Mouse (Mus musculus) stomach, embryonic 15.5 days (tissue): ENCODE data around the gene Scamp3. TPM values are rescaled to one million over a fixed set of nuclear protein-coding genes. Genes with fewer than 3 reads are reported as not detected.

Source experiments
- ATAC-seq: fragments of 200-750 bp; cut with Nextera tagmentation; 2 replicates; pipeline ENCODE4 v1.8.0; 2017; ENCODE audit warnings: low read depth, moderate number of reproducible peaks, moderate TSS enrichment; ENCODE audit not compliant: insufficient read depth, low FRiP score
- H3K27ac ChIP-seq: fragments of 300-500 bp; sonication (generic); 2 replicates; pipeline ENCODE4 v1.5.1; 2015; ENCODE audit warnings: mild to moderate bottlenecking, inconsistent platforms
- H3K27me3 ChIP-seq: fragments of 300-500 bp; sonication (generic); replicated peaks from 2 replicates; pipeline ENCODE4 v1.6.1; 2015; ENCODE audit warnings: inconsistent platforms
- H3K36me3 ChIP-seq: fragments of 300-500 bp; sonication (generic); 2 replicates; pipeline ENCODE4 v1.6.1; 2015; ENCODE audit warnings: inconsistent platforms
- H3K4me1 ChIP-seq: fragments of 300-500 bp; sonication (generic); 2 replicates; pipeline ENCODE4 v1.6.1; 2015; ENCODE audit warnings: inconsistent platforms
- H3K4me2 ChIP-seq: fragments of 300-500 bp; sonication (generic); 2 replicates; pipeline ENCODE4 v1.6.1; 2015; ENCODE audit warnings: mild to moderate bottlenecking, inconsistent platforms
- H3K4me3 ChIP-seq: fragments of 300-500 bp; sonication (generic); replicated peaks from 2 replicates; pipeline ENCODE4 v1.5.1; 2015; ENCODE audit warnings: inconsistent platforms
- H3K9ac ChIP-seq: fragments of 300-500 bp; sonication (generic); 2 replicates; pipeline ENCODE4 v1.6.1; 2015; ENCODE audit warnings: inconsistent platforms
- H3K9me3 ChIP-seq: fragments of 300-500 bp; sonication (generic); 2 replicates; pipeline ENCODE4 v1.6.1; 2016; ENCODE audit warnings: inconsistent platforms
- WGBS: fragments of 180-500 bp; shearing (Covaris S2); methylation state at CpG from one replicate; pipeline ENCODE4 v1.1.7; 2015; 5-methylcytosine and 5-hydroxymethylcytosine counted together
- microRNA counts: library from miRNA; unstranded; fragments of <30 nt; microRNA quantifications from one replicate; lab custom pipeline; 2016
- microRNA-seq: library from miRNA; unstranded; fragments of <30 nt; microRNA quantifications from one replicate; pipeline ENCODE4, GENCODE M21; 2016
- polyA plus RNA-seq: library from polyadenylated mRNA; unstranded; fragments of >200 nt; fragmentation: Nextera tagmentation; extraction: Ambion mirVana; gene quantifications from 2 replicates; pipeline ENCODE4 v1.2.1, GENCODE M21; 2015

Scamp3 gene
- polyA plus RNA-seq, 1 experiment from 2014 or later, result 103 TPM

DNA sequence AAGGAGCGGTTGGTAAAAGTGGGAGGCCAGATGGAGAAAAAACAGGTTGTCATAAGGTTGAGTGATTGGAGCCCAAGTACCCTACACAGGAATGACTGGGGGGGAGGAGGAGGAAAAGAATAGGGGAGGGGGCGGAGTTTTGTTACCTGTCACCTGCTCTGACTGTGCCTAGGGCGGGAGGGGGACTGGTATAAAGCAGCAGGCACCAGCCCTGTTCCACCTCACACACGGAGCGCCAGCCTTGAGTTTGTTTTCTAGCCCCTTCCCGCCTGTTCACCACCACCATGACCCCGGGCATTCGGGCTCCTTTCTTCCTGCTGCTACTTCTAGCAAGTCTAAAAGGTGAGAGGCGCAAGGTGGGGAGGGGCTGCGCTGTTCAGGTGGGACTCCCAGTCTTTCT lies 51.6 kb downstream of the Scamp3 start, which contains the start of gene Muc1:
Gene Muc1, plus strand, starts transcription at position 222 of the 400 bp plus-strand sequence.
- ATAC-seq, result peak; percentile 14; the same call in 1 of the 2 replicates
- peak within 1 kb of the TSS; percentile 60 for H3K27ac ChIP-seq
- H3K36me3 ChIP-seq, result no peaks in the 10 kb centered on the region
- H3K4me1 ChIP-seq, result peaks cover 37% of the 10 kb centered on the region
- 30% methylated on average over 10 of the region's 10 CpGs for WGBS
- no peak within 1 kb of the TSS for H3K9ac ChIP-seq
- H3K4me2 ChIP-seq, result peak within 1 kb of the TSS; percentile 82
- H3K27me3 ChIP-seq, result no peaks in the 10 kb centered on the region
- H3K9me3 ChIP-seq, result no peaks in the 10 kb centered on the region
- peak within 1 kb of the TSS; percentile 46 for H3K4me3 ChIP-seq

GRCm38 (mm10) chr3:89229276-89229675 lies 52.0 kb downstream of the Scamp3 start:
- Histone ChIP-seq H3K27me3 (no peaks in the 10 kb centered on the region), H3K36me3 (no peaks in the 10 kb centered on the region), H3K4me1 (peaks cover 37% of the 10 kb centered on the region), H3K9me3 (no peaks in the 10 kb centered on the region), H3K4me2 (peak overlapping the region; percentile 82), H3K27ac (peak overlapping the region; percentile 60), H3K4me3 (peak overlapping the region; percentile 46), H3K9ac (no peak overlapping the region)
- WGBS, result 45% methylated on average over 4 of the region's 4 CpGs
- ATAC-seq, result no peak

DNA sequence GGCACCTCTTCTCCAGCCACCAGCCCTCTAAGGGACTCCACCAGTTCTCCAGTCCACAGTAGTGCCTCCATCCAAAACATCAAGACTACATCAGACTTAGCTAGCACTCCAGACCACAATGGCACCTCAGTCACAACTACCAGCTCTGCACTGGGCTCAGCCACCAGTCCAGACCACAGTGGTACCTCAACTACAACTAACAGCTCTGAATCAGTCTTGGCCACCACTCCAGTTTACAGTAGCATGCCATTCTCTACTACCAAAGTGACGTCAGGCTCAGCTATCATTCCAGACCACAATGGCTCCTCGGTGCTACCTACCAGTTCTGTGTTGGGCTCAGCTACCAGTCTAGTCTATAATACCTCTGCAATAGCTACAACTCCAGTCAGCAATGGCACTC lies 53.3 kb downstream of the Scamp3 start:
- Histone ChIP-seq H3K4me2 (peak overlapping the region; percentile 82), H3K27ac (no peak overlapping the region), H3K9me3 (no peaks in the 10 kb centered on the region), H3K36me3 (no peaks in the 10 kb centered on the region), H3K27me3 (no peaks in the 10 kb centered on the region), H3K4me3 (peak overlapping the region; percentile 25; the same call in 1 of the 2 replicates), H3K4me1 (peaks cover 32% of the 10 kb centered on the region), H3K9ac (0 out of 2 replicates have a peak overlapping the region, but pooled peaks have one; percentile 1)
- WGBS, result 77% methylated on average over 2 of the region's 2 CpGs
- ATAC-seq, result no peak

GRCm38 (mm10) chr3:89231345-89231744 lies 54.1 kb downstream of the Scamp3 start:
- Histone ChIP-seq H3K4me3 (peak overlapping the region; percentile 25), H3K4me1 (peaks cover 29% of the 10 kb centered on the region), H3K9me3 (no peaks in the 10 kb centered on the region), H3K9ac (no peak overlapping the region), H3K27me3 (no peaks in the 10 kb centered on the region), H3K4me2 (peak overlapping the region; percentile 82), H3K36me3 (no peaks in the 10 kb centered on the region), H3K27ac (peak overlapping the region; percentile 88; the same call in 1 of the 2 replicates)
- no peak for ATAC-seq
- 57% methylated on average over 7 of the region's 7 CpGs for WGBS

GRCm38 (mm10) chr3:89231772-89232275 lies 54.6 kb downstream of the Scamp3 start:
- ATAC-seq, result no peak
- 69% methylated on average over 16 of the region's 16 CpGs for WGBS
- Histone ChIP-seq H3K27ac (peak overlapping the region; percentile 88; the same call in 1 of the 2 replicates), H3K4me1 (peaks cover 24% of the 10 kb centered on the region), H3K4me3 (peak overlapping the region; percentile 25), H3K4me2 (peak overlapping the region; percentile 82), H3K36me3 (no peaks in the 10 kb centered on the region), H3K27me3 (no peaks in the 10 kb centered on the region), H3K9me3 (no peaks in the 10 kb centered on the region), H3K9ac (no peak overlapping the region)

MicroRNA genes within 50 kb of the gene (microRNA counts, 519-probe panel; counts per million panel counts)
- microRNA mmu-miR-92b (lab: Ali Mortazavi, UCI), result not detected

Small RNA genes lying within 50 kb of the gene (microRNA-seq; reads per million reads assigned to microRNA genes)
- gene Mir92b, result 214 reads per million, percentile 60 among the genes with 10 or more reads in this experiment

Other genes with a start within 250 kb of the Scamp3 start
- gene Ash1l, start 226.9 kb upstream of the Scamp3 start, polyA plus RNA-seq, result 19.8 and 21.3 TPM in 2 replicates
- gene Dap3, start 226.3 kb upstream of the Scamp3 start, polyA plus RNA-seq, result 130 and 141 TPM in 2 replicates
- 20.3 and 21.0 TPM in 2 replicates for gene Rusc1, start 84.2 kb upstream of the Scamp3 start, polyA plus RNA-seq
- not detected in 2 replicates for gene Gm43738, start 76.4 kb upstream of the Scamp3 start, polyA plus RNA-seq
- 324 and 331 TPM in 2 replicates for gene Fdps, start 75.5 kb upstream of the Scamp3 start, polyA plus RNA-seq
- gene Pklr, start 41.3 kb upstream of the Scamp3 start, polyA plus RNA-seq, result 16.4 and 19.9 TPM in 2 replicates
- gene Hcn3, start 17.3 kb upstream of the Scamp3 start, polyA plus RNA-seq, result 2.4 and 2.6 TPM in 2 replicates
- gene Clk2, start 12.7 kb upstream of the Scamp3 start, polyA plus RNA-seq, result 26.3 and 26.7 TPM in 2 replicates
- gene Fam189b, start 5.7 kb downstream of the Scamp3 start, polyA plus RNA-seq, result 21.1 and 22.1 TPM in 2 replicates
- 40.1 and 41.2 TPM in 2 replicates for gene Gba, start 25.5 kb downstream of the Scamp3 start, polyA plus RNA-seq
- gene Thbs3, start 37.7 kb downstream of the Scamp3 start, polyA plus RNA-seq, result 29.0 and 29.2 TPM in 2 replicates
- gene Mtx1, start 49.6 kb downstream of the Scamp3 start, polyA plus RNA-seq, result 197 and 199 TPM in 2 replicates
- 64.2 and 89.1 TPM in 2 replicates for gene Muc1, start 51.6 kb downstream of the Scamp3 start, polyA plus RNA-seq
- 374 and 406 TPM in 2 replicates for gene Krtcap2, start 68.5 kb downstream of the Scamp3 start, polyA plus RNA-seq
- 4.6 and 5.9 TPM in 2 replicates for gene Trim46, start 68.8 kb downstream of the Scamp3 start, polyA plus RNA-seq
- 129 and 132 TPM in 2 replicates for gene Dpm3, start 81.9 kb downstream of the Scamp3 start, polyA plus RNA-seq
- gene Slc50a1, start 93.1 kb downstream of the Scamp3 start, polyA plus RNA-seq, result 74.4 and 75.3 TPM in 2 replicates
- gene Efna1, start 103.7 kb downstream of the Scamp3 start, polyA plus RNA-seq, result 41.4 and 46.1 TPM in 2 replicates
- gene Efna3, start 145.5 kb downstream of the Scamp3 start, polyA plus RNA-seq, result 9.5 and 9.6 TPM in 2 replicates
- gene Efna4, start 160.6 kb downstream of the Scamp3 start, polyA plus RNA-seq, result 17.9 and 19.4 TPM in 2 replicates
- gene Adam15, start 172.5 kb downstream of the Scamp3 start, polyA plus RNA-seq, result 44.7 and 53.2 TPM in 2 replicates
- 0.30 and 0.67 TPM in 2 replicates for gene Dcst2, start 184.5 kb downstream of the Scamp3 start, polyA plus RNA-seq
- gene Dcst1, start 187.8 kb downstream of the Scamp3 start, polyA plus RNA-seq, result 0.30 and 0.52 TPM in 2 replicates
- gene Zbtb7b, start 217.3 kb downstream of the Scamp3 start, polyA plus RNA-seq, result 7.8 and 7.9 TPM in 2 replicates
- gene Lenep, start 225.3 kb downstream of the Scamp3 start, polyA plus RNA-seq, result not detected in 2 replicates
- 23.6 and 29.4 TPM in 2 replicates for gene Flad1, start 234.4 kb downstream of the Scamp3 start, polyA plus RNA-seq
- gene Cks1b, start 240.9 kb downstream of the Scamp3 start, polyA plus RNA-seq, result 409 and 450 TPM in 2 replicates
- 84.6 and 103 TPM in 2 replicates for gene Shc1, start 241.0 kb downstream of the Scamp3 start, polyA plus RNA-seq